Mouse (Mus musculus) heart, adult 10 weeks (tissue): ENCODE data around the gene Il18. TPM values are rescaled to one million over a fixed set of nuclear protein-coding genes. Genes with fewer than 3 reads are reported as not detected.

Experiments used
- polyA plus RNA-seq: library from polyadenylated mRNA; stranded (reverse); fragments of 350-450 nt; fragmentation: Illumina TruSeq; extraction: RNeasy Lipid Tissue Mini Kit (QIAGEN cat#74804); gene quantifications from one replicate; pipeline ENCODE4 v1.2.3, GENCODE M21; 2014; ENCODE audit warnings: low read depth, low replicate concordance

The Il18 gene
- 2.7 TPM for polyA plus RNA-seq

GRCm38 (mm10) chr9:50554241-50555093, at the start of gene Il18:
TSS of gene Il18 (plus strand) at chr9:50554827.

GRCm38 (mm10) chr9:50528293-50528892, 26.2 kb upstream of the Il18 start, which contains the start of gene Pts:
TSS of gene Pts (minus strand) at chr9:50528724.

GRCm38 (mm10) chr9:50555094-50555446, 443 bp downstream of the Il18 start, which contains the start of gene Bco2:
TSS of gene Bco2 (minus strand) at chr9:50555181.

GRCm38 (mm10) chr9:50561145-50561917, 6.7 kb downstream of the Il18 start, which contains the start of gene Tex12:
TSS of gene Tex12 (minus strand) at chr9:50561325.

GRCm38 (mm10) chr9:50603189-50603997, 48.8 kb downstream of the Il18 start, which contains the start of the genes Sdhd and Timm8b:
TSS of gene Sdhd (minus strand) at chr9:50603812.
TSS of gene Timm8b (plus strand) at chr9:50603910.

GRCm38 (mm10) chr9:50616766-50617603, 62.4 kb downstream of the Il18 start, which contains the start of the genes Pih1d2 and Nkapd1:
TSS of gene Pih1d2 (plus strand) at chr9:50617321.
TSS of gene Nkapd1 (minus strand) at chr9:50617464.

Other genes starting within 250 kb of the Il18 start
- gene Rpl10-ps3, start 209.9 kb upstream of the Il18 start, polyA plus RNA-seq, result 40.8 TPM
- gene Plet1, start 60.3 kb upstream of the Il18 start, polyA plus RNA-seq, result 0.97 TPM
- 83.2 TPM for gene Pts, start 26.1 kb upstream of the Il18 start, polyA plus RNA-seq
- gene Bco2, start 354 bp downstream of the Il18 start, polyA plus RNA-seq, result 0.29 TPM
- not detected for gene Tex12, start 6.5 kb downstream of the Il18 start, polyA plus RNA-seq
- gene Sdhd, start 49.0 kb downstream of the Il18 start, polyA plus RNA-seq, result 841 TPM
- 365 TPM for gene Timm8b, start 49.1 kb downstream of the Il18 start, polyA plus RNA-seq
- gene Pih1d2, start 62.5 kb downstream of the Il18 start, polyA plus RNA-seq, result 2.1 TPM
- gene Nkapd1, start 62.6 kb downstream of the Il18 start, polyA plus RNA-seq, result 10.0 TPM
- gene Dlat, start 105.0 kb downstream of the Il18 start, polyA plus RNA-seq, result 316 TPM
- 4.7 TPM for gene Dixdc1, start 184.7 kb downstream of the Il18 start, polyA plus RNA-seq
- 11.4 TPM for gene 2310030G06Rik, start 191.7 kb downstream of the Il18 start, polyA plus RNA-seq
- gene Cryab, start 196.5 kb downstream of the Il18 start, polyA plus RNA-seq, result 3,470 TPM
- 187 TPM for gene Hspb2, start 197.5 kb downstream of the Il18 start, polyA plus RNA-seq
- gene Fdxacb1, start 213.4 kb downstream of the Il18 start, polyA plus RNA-seq, result 4.2 TPM
- gene Alg9, start 220.2 kb downstream of the Il18 start, polyA plus RNA-seq, result 9.2 TPM
- gene 1110032A03Rik, start 220.7 kb downstream of the Il18 start, polyA plus RNA-seq, result 26.6 TPM